Mouse (Mus musculus): ENCODE results near the gene Plxnc1.

DNA sequence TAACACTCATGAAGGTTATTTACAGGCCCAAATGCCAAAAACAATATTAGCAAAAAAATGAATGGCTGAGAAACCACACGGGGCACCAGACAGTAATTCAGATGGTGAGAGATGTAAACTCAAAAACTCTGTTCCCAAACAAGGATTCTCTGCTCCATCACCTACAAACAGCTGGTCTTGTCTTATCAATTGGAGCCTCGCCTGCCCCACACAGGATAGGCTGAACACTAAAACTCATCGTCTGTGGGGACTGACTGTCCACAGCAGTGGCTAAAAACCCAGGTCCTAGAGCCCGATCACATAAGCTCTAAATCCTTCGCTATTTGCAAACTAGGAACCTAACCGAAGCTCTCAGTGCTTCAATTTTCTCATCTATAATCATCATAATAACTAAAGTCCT is 6.3 kb downstream of the Plxnc1 start:
- no peak for TF ChIP-seq CTCF (conservative IDR thresholded peaks at IDR 0.05; ENCODE audit: low read length)
- TF ChIP-seq POU5F1 (IDR thresholded peaks at IDR 0.05; ENCODE audit: borderline replicate concordance, low read length), result no peak

Data from E14TG2a.4 (cell line).